Mouse (Mus musculus) heart, postnatal 0 days (tissue): ENCODE results near the gene Cct7.

Source experiments
- CTCF ChIP-seq: IDR thresholded peaks from 2 replicates; pipeline ENCODE4 v1.5.1; 2016; ENCODE audit warnings: antibody characterized with exemption, control low read depth, low read depth
- EP300 ChIP-seq: IDR thresholded peaks from 2 replicates; pipeline ENCODE4 v1.6.1; 2016; ENCODE audit warnings: antibody characterized with exemption, low read depth

- no peak for TF ChIP-seq CTCF
- no peak for TF ChIP-seq EP300
Observed at GRCm38 (mm10) chr6:85475581-85475980, 24.3 kb downstream of the Cct7 start.
